Mouse (Mus musculus) kidney, adult 8-10 months (tissue): ENCODE measurements at regions not wholly inside any gene's neighbourhood (a gene's known extent, or its start where the extent isn't known, plus 50 kb on each side); places are given as distances from the start of the nearest gene placed in this dataset.
A peak's percentile ranks its signal among the peaks of the same experiment; 100 is the strongest.
"Not testable (repeated sequence)": the region's sequence is repeated elsewhere in the genome, so short reads cannot be mapped to it uniquely, and the experiment has no call there.

ENCODE experiments used
- DNase-seq, 2 experiments: peaks; one replicate each; pipeline ENCODE4 v3.0.0; 2022

DNA sequence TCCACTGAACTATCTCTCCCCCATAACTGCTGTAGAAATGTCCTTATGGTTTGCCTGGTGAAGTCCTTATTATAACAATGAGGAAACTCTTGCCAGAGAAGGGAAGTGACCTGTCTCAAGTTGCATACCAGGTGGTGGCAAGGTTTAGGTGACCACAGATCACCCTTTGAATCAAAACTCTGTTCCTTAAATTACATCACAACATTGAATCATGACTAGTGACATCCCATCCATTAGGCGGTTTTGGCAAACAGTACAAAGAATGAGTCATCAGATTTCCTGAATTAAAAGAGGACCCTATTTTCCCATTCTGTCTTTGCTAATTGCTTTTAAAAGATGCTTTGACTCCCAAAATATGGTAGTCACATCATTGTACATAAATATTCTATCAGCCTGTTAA, 168.5 kb upstream of the Pgr start:
- DNase-seq, result no peak

DNA sequence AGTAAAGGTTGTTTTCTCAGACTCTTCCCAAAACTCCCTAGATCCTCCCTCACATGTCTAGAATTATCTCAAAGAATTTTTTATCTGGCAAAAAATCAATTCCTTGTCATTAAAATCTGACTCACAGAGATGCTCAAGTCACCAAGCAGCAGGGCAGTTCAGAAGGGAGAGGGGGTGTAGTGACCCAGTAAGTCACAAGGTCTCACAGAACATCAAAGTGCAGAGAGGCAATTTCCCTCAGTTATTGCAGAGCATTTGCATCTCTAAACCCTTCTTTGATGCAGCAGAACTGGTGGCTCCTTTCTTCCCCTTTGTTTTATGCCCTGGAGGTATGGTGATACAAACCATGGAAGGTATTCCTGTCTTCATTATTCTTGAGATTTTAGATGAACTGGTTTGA, 166.1 kb upstream of the Pgr start:
- no peak for DNase-seq

DNA sequence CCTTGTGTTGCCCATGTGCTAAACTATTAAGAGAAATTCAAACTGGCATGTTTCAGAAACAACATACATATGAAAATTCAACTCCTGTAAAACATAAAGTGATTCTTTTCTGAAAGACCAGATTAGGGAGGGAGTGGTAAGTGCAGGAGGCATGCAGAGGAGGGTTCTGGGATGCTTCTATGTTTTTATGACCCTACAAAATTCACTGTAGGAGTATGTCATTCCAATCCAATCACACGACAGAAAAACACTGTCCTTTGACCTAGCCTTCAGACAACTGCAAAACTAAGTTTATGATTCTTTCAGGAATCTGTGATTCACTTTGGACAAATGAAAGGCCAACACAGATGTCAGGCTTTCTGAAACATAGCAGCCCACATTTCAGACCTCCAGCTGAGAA, 159.4 kb upstream of the Pgr start:
- no peak for DNase-seq

- no peak for DNase-seq
These were observed 149.8 kb upstream of the Pgr start for GRCm38 (mm10) chr9:8749878-8750277.

- DNase-seq, result no peak
These were observed 138.8 kb upstream of the Pgr start for GRCm38 (mm10) chr9:8760876-8761275.

GRCm38 (mm10) chr9:8769398-8769797, 130.2 kb upstream of the Pgr start:
- DNase-seq, result not testable (repeated sequence)

DNA sequence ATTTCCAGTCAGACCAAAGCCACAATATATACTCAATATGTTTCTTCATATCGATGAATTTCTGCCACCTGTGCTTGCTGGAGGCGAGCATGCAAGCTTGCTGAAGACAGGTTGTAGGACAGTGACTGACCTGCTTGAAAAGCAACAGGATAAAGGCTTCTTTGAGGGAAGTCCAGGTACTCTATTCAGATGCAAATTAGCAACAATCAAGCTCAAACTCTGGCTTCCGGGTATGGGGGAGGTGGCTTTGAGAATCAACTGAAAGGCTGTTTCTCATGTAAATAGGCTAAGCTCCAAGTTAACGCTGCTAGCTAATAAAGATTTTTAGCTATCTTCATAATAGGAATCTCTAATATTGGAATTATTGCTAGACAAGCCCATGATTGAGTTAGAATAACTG, 129.6 kb upstream of the Pgr start:
- no peak for DNase-seq

DNA sequence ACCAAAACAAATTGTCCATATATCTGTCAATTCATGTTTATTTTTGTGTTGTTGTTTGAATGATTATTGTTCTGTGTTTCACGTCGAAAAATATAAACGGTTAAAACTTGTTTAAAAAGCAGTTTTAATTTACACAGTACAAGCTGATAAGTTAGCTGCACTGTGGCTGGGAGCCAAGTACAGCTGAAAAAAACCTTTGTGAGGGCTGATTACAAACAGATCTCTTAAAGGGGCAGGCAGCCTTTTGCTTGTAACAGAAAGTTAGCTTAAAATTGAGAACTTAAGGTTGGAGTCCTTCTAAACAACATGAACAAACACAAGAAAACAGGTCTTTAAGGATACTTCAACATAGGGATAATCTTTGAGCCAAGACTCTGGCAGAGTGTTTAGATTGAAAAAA, 118.3 kb upstream of the Pgr start:
- not testable (repeated sequence) for DNase-seq

GRCm38 (mm10) chr9:8814236-8814635, 85.4 kb upstream of the Pgr start:
- DNase-seq, result no peak

GRCm38 (mm10) chr9:8823719-8824371, 75.8 kb upstream of the Pgr start:
- DNase-seq, result no peak

- DNase-seq, result peak; percentile 0 to 1
These were observed 67.5 kb upstream of the Pgr start for GRCm38 (mm10) chr9:8832150-8832549.

DNA sequence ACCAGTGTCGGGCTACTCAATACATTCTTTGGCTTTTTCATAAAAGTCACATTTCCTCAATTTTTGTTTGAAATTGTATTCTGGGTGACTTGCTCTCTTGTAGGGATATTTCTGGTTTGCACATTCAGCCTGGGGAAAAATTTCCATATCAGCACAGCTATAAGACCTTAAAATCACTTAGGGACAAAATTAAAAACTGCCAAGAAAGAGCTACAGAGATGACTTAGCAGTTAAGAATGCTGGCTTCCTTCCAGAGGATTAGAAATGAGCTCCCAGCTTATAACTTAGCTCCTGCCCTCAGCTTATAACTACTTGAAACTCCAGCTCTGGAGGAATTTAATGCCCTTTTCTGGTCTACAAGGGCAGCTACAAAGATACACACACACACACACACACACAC, 62.6 kb upstream of the Pgr start:
- DNase-seq, result no peak

DNA sequence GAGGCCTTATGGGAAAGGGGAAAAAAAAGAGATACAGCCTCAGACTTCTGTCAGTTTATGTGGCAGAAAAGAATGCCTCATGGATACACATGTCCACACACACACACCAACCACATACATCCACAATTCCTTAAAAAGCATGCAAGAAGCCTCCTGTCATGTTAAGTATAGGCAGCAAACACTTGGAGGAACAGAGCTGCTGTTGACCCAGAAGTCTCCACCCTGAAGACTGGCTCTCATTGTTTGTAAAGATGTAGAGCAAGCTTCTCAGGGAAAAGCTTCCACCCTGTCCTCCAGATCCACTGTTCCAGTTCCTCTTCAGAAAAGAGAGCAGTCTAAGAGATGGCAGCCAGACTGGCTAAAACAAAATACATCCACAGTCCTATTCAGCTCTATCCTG, 61.3 kb upstream of the Pgr start:
- DNase-seq, result no peak

GRCm38 (mm10) chr9:8838891-8839290, 60.7 kb upstream of the Pgr start:
- DNase-seq, result no peak
